Mouse (Mus musculus) kidney, embryonic 16.5 days (tissue): ENCODE results near the gene Col27a1. TPM values are rescaled to one million over a fixed set of nuclear protein-coding genes. Genes with fewer than 3 reads are reported as not detected.
A peak's percentile ranks its signal among the peaks of the same experiment; 100 is the strongest.

Source experiments
- ATAC-seq: fragments of 200-750 bp; cut with Nextera tagmentation; 2 replicates; pipeline ENCODE4 v1.8.0; 2017; ENCODE audit warnings: moderate TSS enrichment; ENCODE audit not compliant: low FRiP score, low TSS enrichment
- H3K27ac ChIP-seq: fragments of 300-500 bp; sonication (generic); 2 replicates; pipeline ENCODE4 v1.5.1; 2014; ENCODE audit warnings: low read length
- H3K27me3 ChIP-seq: fragments of 300-500 bp; sonication (generic); 2 replicates; pipeline ENCODE4 v1.6.1; 2014; ENCODE audit warnings: low read length, control low read depth, mixed read lengths; ENCODE audit not compliant: insufficient read depth
- H3K36me3 ChIP-seq: fragments of 300-500 bp; sonication (generic); 2 replicates; pipeline ENCODE4 v1.6.1; 2014; ENCODE audit warnings: low read length, control low read depth, mixed read lengths; ENCODE audit not compliant: insufficient read depth
- H3K4me1 ChIP-seq: fragments of 300-500 bp; sonication (generic); 2 replicates; pipeline ENCODE4 v1.6.1; 2014; ENCODE audit warnings: low read length, control low read depth, mixed read lengths; ENCODE audit not compliant: insufficient read depth
- H3K4me2 ChIP-seq: fragments of 300-500 bp; sonication (generic); replicated peaks from 2 replicates; pipeline ENCODE4 v1.6.1; 2014; ENCODE audit warnings: low read depth, low read length
- H3K4me3 ChIP-seq: fragments of 300-500 bp; sonication (generic); 2 replicates; pipeline ENCODE4 v1.5.1; 2014; ENCODE audit warnings: mild to moderate bottlenecking, low read length
- H3K9ac ChIP-seq: fragments of 300-500 bp; sonication (generic); replicated peaks from 2 replicates; pipeline ENCODE4 v1.6.1; 2014; ENCODE audit warnings: low read length
- H3K9me3 ChIP-seq: fragments of 300-500 bp; sonication (generic); 2 replicates; pipeline ENCODE4 v1.6.1; 2016; ENCODE audit warnings: low read length, control low read depth
- WGBS: fragments of 180-500 bp; shearing (Covaris S2); extraction: QIAGEN DNeasy Blood & Tissue Kit; methylation state at CpG from one replicate; pipeline ENCODE4 v1.1.7; 2014; 5-methylcytosine and 5-hydroxymethylcytosine counted together
- microRNA counts: library from miRNA; unstranded; fragments of <30 nt; microRNA quantifications from one replicate; lab custom pipeline; 2016
- microRNA-seq: library from miRNA; unstranded; fragments of <30 nt; microRNA quantifications from one replicate; pipeline ENCODE4, GENCODE M21; 2016
- polyA plus RNA-seq: library from polyadenylated mRNA; unstranded; fragments of >200 nt; fragmentation: Nextera tagmentation; extraction: Ambion mirVana; gene quantifications from 2 replicates; pipeline ENCODE4 v1.2.1, GENCODE M21; 2015

Gene Col27a1
- polyA plus RNA-seq, 1 experiment from 2014 or later: 7.3 TPM

DNA sequence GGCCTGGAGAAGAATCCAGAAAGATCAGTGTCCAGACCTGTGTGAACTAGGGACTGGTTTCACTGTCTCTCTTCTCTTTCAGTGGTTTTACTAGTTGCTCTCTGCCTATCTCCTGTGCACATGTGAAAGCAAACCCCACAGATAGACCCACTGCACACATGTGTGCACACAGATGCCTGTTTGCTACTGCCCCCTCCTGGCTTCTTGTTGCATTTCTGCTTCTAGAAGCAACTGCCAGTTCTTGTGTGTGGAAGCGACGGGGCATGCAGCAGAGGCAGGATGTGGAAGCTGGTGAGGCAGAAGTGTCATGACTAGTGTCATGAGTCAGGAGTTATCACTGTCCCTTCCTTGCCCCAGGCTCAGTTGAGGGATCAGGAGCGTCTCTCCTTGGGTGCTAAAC, 158.1 kb downstream of the Col27a1 start:
- 51% methylated on average over 3 of the region's 3 CpGs for WGBS
- H3K4me1 ChIP-seq: no peaks in the 10 kb centered on the region
- no peak for ATAC-seq
- no peak overlapping the region for H3K4me3 ChIP-seq
- H3K36me3 ChIP-seq: peaks cover 54% of the 10 kb centered on the region
- H3K4me2 ChIP-seq: no peak overlapping the region
- no peaks in the 10 kb centered on the region for H3K9me3 ChIP-seq
- H3K9ac ChIP-seq: no peak overlapping the region
- H3K27me3 ChIP-seq: no peaks in the 10 kb centered on the region
- H3K27ac ChIP-seq: no peak overlapping the region

DNA sequence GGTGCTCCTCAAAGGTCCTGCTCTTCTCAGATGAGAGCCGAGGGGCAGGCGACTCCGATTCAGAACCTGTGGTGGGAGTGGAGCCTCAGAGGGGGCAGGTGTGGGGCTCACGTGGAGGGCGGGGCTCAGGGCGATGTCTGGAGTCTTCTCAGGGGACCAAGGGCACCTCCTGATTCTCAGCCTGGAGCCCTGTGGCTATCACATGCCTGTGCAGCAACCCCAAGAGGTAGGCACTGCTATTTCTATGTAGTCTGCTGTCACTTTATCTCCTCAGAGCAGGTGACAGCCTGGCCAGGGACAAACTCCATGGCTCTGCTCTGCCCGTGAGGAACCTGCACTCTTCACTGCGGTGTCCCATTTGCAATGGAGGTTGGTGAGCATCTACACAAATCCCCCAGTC, 159.6 kb downstream of the Col27a1 start:
- 92% methylated on average over 8 of the region's 8 CpGs for WGBS
- Histone ChIP-seq H3K4me3 (no peak overlapping the region), H3K9ac (no peak overlapping the region), H3K4me1 (no peaks in the 10 kb centered on the region), H3K4me2 (no peak overlapping the region), H3K36me3 (peaks cover 52% of the 10 kb centered on the region), H3K27ac (no peak overlapping the region), H3K27me3 (no peaks in the 10 kb centered on the region), H3K9me3 (no peaks in the 10 kb centered on the region)
- no peak for ATAC-seq

DNA sequence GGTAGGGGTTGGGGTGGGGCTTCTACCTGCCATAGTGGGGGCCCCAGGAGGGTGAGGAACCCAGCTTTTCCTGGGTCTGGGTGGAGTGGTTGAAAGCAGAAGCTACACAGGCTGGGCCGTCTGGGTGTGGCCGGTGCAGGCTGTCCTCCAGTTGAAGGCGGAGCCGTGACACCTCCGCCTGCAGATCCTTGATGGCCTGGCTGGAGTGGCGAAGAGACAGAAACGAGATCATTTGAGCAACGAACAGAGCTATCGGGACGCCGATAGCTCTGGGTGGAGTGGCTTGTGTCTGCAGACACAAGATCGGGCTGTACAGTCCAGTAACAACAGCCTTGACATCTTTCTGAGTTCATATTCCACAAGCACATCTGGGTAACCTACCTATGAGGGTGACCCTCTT, 160.5 kb downstream of the Col27a1 start:
- WGBS: 69% methylated on average over 12 of the region's 12 CpGs
- H3K27me3 ChIP-seq: no peaks in the 10 kb centered on the region
- no peak overlapping the region for H3K4me3 ChIP-seq
- H3K9ac ChIP-seq: no peak overlapping the region
- H3K27ac ChIP-seq: no peak overlapping the region
- H3K9me3 ChIP-seq: no peaks in the 10 kb centered on the region
- no peak overlapping the region for H3K4me2 ChIP-seq
- ATAC-seq: no peak
- H3K36me3 ChIP-seq: peaks cover 57% of the 10 kb centered on the region
- H3K4me1 ChIP-seq: no peaks in the 10 kb centered on the region

DNA sequence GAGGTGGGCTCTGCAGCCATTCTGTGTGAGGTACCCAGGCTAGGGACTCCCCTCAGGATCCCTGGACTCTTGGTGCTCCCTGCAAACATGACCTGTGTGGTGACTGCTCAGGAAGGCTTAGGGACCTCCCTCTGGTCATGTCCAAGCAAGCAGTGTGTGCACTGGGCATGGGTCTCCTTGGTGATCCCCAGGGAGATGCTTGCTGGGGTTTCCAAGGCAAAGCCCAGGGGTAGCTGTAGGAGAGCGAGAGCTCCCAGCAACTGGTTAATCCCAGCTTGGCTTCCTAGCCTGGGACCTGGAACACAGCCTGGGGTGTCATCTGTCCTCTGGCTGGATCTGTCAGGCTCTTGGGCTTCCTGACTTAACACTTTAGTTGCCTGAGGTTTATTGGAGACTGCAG, 161.6 kb downstream of the Col27a1 start:
- Histone ChIP-seq H3K4me1 (no peaks in the 10 kb centered on the region), H3K36me3 (peaks cover 56% of the 10 kb centered on the region), H3K9ac (no peak overlapping the region), H3K9me3 (no peaks in the 10 kb centered on the region), H3K27me3 (no peaks in the 10 kb centered on the region), H3K4me2 (no peak overlapping the region), H3K27ac (no peak overlapping the region), H3K4me3 (no peak overlapping the region)
- WGBS: 67% methylated on average over 1 of the region's 1 CpGs
- no peak for ATAC-seq

DNA sequence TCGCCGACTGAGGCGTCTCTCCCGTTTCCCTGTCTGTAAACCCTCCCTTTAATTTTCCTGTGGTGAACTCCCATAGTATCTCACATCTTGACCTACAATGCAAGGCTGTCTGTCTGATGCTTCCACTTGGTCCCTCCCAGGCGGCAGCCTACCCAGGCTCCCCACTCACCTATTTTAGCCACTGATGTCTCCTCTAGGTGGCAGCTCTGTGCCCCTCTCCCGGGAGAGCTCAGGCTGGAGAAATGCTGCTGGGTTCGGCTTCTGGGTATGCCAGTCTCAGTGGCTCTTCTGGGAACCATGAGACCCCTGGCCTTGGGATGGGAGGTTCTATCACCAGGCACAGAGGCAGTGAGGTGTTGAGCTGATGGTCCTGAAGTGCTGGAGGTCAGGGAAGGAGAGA, 163.7 kb downstream of the Col27a1 start:
- ATAC-seq: peak; percentile 3; the same call in 1 of the 2 replicates
- H3K9me3 ChIP-seq: no peaks in the 10 kb centered on the region
- 69% methylated on average over 7 of the region's 7 CpGs for WGBS
- no peak overlapping the region for H3K9ac ChIP-seq
- no peak overlapping the region for H3K4me2 ChIP-seq
- no peak overlapping the region for H3K4me3 ChIP-seq
- no peaks in the 10 kb centered on the region for H3K27me3 ChIP-seq
- H3K27ac ChIP-seq: no peak overlapping the region
- H3K4me1 ChIP-seq: no peaks in the 10 kb centered on the region
- H3K36me3 ChIP-seq: peaks cover 63% of the 10 kb centered on the region

DNA sequence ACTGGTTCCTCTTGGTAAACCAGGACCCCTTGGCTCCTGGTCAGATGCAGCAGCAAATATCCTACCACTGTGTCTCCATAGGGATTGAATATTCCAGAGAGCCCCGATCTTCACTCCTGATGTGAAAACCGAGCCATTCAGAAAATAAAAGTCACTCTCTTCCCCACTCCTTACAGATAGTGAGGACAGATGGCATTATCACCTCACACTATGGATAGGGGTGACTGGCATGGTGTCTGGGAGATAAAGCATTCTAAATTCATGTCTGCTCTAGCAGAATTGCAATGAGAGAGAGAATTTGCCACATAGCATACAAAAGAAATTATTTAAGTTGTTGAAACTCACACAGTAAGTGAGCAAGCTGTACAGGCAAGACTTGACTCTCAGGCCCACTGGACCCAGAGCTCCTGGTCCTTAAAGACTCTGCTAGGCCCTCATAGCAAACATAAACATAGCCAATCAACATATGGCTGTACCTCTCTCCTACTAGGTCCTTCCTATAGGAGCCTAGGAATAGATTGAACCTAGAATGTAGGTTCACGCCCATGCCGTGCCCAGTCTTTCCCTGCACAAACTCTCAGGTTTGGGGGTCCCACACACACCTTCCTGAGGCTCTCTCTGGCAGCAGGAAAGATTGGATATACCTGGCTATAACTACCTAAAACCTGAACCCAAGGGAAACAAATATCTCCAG, 169.0 kb downstream of the Col27a1 start:
- Histone ChIP-seq H3K9ac (no peak overlapping the region), H3K4me3 (no peak overlapping the region), H3K27me3 (no peaks in the 10 kb centered on the region), H3K9me3 (no peaks in the 10 kb centered on the region), H3K4me2 (no peak overlapping the region), H3K27ac (no peak overlapping the region), H3K36me3 (peaks cover 62% of the 10 kb centered on the region), H3K4me1 (no peaks in the 10 kb centered on the region)
- no peak for ATAC-seq
- WGBS: 88% methylated on average over 4 of the region's 4 CpGs

DNA sequence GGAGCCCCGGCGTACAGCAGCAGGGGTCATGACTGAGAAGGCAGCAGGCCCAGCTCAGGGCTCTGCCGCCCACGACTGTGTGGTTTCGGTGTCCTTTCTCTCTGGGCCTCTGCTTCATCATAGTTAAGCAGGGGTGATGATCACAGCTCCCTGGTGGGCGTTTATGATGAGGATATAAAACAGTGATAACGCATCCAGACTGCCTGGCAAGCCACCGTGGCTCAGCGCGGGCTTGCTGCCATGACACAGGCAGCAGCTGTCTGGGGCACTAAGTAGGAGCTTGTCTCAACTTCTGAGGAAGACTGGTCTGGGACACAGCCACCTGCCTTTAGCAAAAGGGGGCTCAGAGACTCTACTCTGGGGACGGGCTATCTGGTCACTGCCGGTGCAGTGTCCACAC, 169.7 kb downstream of the Col27a1 start:
- no peak for ATAC-seq
- peaks cover 60% of the 10 kb centered on the region for H3K36me3 ChIP-seq
- WGBS: 70% methylated on average over 12 of the region's 12 CpGs
- H3K9ac ChIP-seq: no peak overlapping the region
- H3K4me1 ChIP-seq: no peaks in the 10 kb centered on the region
- H3K27me3 ChIP-seq: no peaks in the 10 kb centered on the region
- H3K27ac ChIP-seq: no peak overlapping the region
- H3K4me3 ChIP-seq: no peak overlapping the region
- no peak overlapping the region for H3K4me2 ChIP-seq
- H3K9me3 ChIP-seq: no peaks in the 10 kb centered on the region

DNA sequence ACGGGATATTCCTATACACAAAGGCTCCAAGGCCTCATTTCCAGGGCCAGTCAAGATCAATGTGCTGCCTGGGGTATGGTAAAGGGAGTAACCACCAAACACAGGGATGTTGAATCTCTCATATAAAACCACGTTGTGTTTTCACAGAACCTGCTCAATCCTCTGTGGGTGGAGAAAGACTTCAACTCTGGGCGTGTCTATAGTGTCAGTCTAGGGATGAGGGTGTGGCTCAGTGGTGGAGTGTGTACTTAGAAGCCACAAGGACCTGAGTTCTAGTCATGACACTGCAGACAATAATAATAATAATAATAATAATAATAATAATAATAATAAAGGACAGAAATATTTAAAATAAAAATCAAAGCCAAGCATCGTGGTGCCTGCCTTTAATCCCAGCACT, 170.5 kb downstream of the Col27a1 start:
- Histone ChIP-seq H3K9ac (no peak overlapping the region), H3K27ac (no peak overlapping the region), H3K27me3 (no peaks in the 10 kb centered on the region), H3K4me2 (no peak overlapping the region), H3K4me1 (no peaks in the 10 kb centered on the region), H3K36me3 (peaks cover 52% of the 10 kb centered on the region), H3K9me3 (no peaks in the 10 kb centered on the region), H3K4me3 (no peak overlapping the region)
- 89% methylated on average over 4 of the region's 4 CpGs for WGBS
- no peak for ATAC-seq

MicroRNAs encoded within 50 kb of the gene (microRNA counts, 519-probe panel; counts per million panel counts)
- microRNA mmu-miR-455 (lab: Ali Mortazavi, UCI): 2,788 counts per million, percentile 67 among the panel's probes with 10 or more counts

Small RNAs within 50 kb of the gene (microRNA-seq; reads per million reads assigned to microRNA genes)
- gene Mir455: 1,161 reads per million, percentile 80 among the genes with 10 or more reads in this experiment

Other genes with a start within 250 kb of the Col27a1 start
- gene Zfp618, start 248.4 kb upstream of the Col27a1 start, polyA plus RNA-seq: 41.2 and 51.1 TPM in 2 replicates
- gene Ambp, start 59.2 kb upstream of the Col27a1 start, polyA plus RNA-seq: 5.9 and 8.3 TPM in 2 replicates
- 147 and 153 TPM in 2 replicates for gene Kif12, start 41.9 kb upstream of the Col27a1 start, polyA plus RNA-seq
- not detected in 2 replicates for gene Orm1, start 130.6 kb downstream of the Col27a1 start, polyA plus RNA-seq
- not detected in 2 replicates for gene Orm3, start 142.2 kb downstream of the Col27a1 start, polyA plus RNA-seq
- not detected in 2 replicates for gene Orm2, start 148.4 kb downstream of the Col27a1 start, polyA plus RNA-seq
- 7.1 and 9.4 TPM in 2 replicates for gene Akna, start 189.3 kb downstream of the Col27a1 start, polyA plus RNA-seq